Mouse (Mus musculus) cerebellum, adult 9-11 months (tissue): ENCODE measurements at regions not wholly inside any gene's neighbourhood (a gene's known extent, or its start where the extent isn't known, plus 50 kb on each side); places are given as distances from the start of the nearest gene placed in this dataset.

Experiments used
- DNase-seq: peaks from one replicate; pipeline ENCODE4 v3.0.0; 2022

GRCm38 (mm10) chr9:30770436-30771173, 151.6 kb downstream of the Adamts15 start:
- DNase-seq: no peak

- no peak for DNase-seq
Observed at GRCm38 (mm10) chr9:30769435-30769729, 152.9 kb downstream of the Adamts15 start.

- no peak for DNase-seq
Observed at GRCm38 (mm10) chr9:30768665-30769434, 153.4 kb downstream of the Adamts15 start.

- no peak for DNase-seq
Observed at GRCm38 (mm10) chr9:30766701-30767100, 155.6 kb downstream of the Adamts15 start.

GRCm38 (mm10) chr9:30766171-30766570, 156.1 kb downstream of the Adamts15 start:
- no peak for DNase-seq

GRCm38 (mm10) chr9:30765017-30765569, 157.2 kb downstream of the Adamts15 start:
- no peak for DNase-seq

- peak; percentile 3 for DNase-seq
Observed at GRCm38 (mm10) chr9:30762913-30763312, 159.3 kb downstream of the Adamts15 start.

GRCm38 (mm10) chr9:30758121-30758520, 164.1 kb downstream of the Adamts15 start:
- no peak for DNase-seq

- DNase-seq: no peak
Observed at GRCm38 (mm10) chr9:30757406-30757805, 164.8 kb downstream of the Adamts15 start.

- DNase-seq: no peak
Observed at GRCm38 (mm10) chr9:30756796-30757195, 165.5 kb downstream of the Adamts15 start.

GRCm38 (mm10) chr9:30755586-30755985, 166.7 kb downstream of the Adamts15 start:
- DNase-seq: no peak

- DNase-seq: no peak
Observed at GRCm38 (mm10) chr9:30754826-30755225, 167.4 kb downstream of the Adamts15 start.

GRCm38 (mm10) chr9:30743471-30743870, 178.8 kb downstream of the Adamts15 start:
- no peak for DNase-seq

- no peak for DNase-seq
Observed at GRCm38 (mm10) chr9:30742471-30743098, 179.7 kb downstream of the Adamts15 start.

- DNase-seq: no peak
Observed at GRCm38 (mm10) chr9:30731687-30732086, 190.6 kb downstream of the Adamts15 start.

GRCm38 (mm10) chr9:30723364-30724070, 198.7 kb downstream of the Adamts15 start:
- no peak for DNase-seq

GRCm38 (mm10) chr9:30721861-30722260, 200.4 kb downstream of the Adamts15 start:
- no peak for DNase-seq

- DNase-seq: peak; percentile 17
Observed at GRCm38 (mm10) chr9:30716421-30717170, 205.7 kb downstream of the Adamts15 start.

- no peak for DNase-seq
Observed at GRCm38 (mm10) chr9:30710131-30710530, 212.1 kb downstream of the Adamts15 start.

- DNase-seq: no peak
Observed at GRCm38 (mm10) chr9:30699848-30700247, 222.4 kb downstream of the Adamts15 start.

GRCm38 (mm10) chr9:30697533-30697932, 224.7 kb downstream of the Adamts15 start:
- DNase-seq: no peak

GRCm38 (mm10) chr9:30668095-30668494, 241.2 kb downstream of the Snx19 start:
- DNase-seq: no peak
